Mouse (Mus musculus): ENCODE measurements at regions not wholly inside any gene's neighbourhood (a gene's known extent, or its start where the extent isn't known, plus 50 kb on each side); places are given as distances from the start of the nearest gene placed in this dataset.

DNA sequence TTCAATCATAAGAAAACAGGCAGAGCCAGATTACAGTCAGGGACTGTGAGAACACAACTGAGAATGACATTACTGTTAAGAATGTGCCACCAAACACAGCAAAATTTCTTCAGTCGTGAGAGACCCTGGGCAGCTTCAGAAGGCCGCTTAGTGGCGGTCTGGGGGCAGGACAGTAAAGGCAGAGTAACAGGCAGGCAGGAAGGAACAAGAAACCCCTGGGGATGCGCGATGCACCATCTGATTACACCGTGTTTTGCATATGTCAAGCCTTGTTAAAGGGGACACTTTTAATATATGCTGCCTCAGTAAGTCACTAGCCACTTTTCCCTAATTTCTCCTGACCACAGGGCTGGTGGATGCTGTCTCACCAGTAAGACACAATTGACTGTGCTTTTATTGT is 120.0 kb downstream of the Rassf10 start:
- no peak overlapping the region for H3K4me2 ChIP-seq (replicated peaks; ENCODE audit: low read depth, low read length)
- no peak overlapping the region for H3K27ac ChIP-seq (ENCODE audit: low read depth, low read length)
- no peak overlapping the region for H3K4me3 ChIP-seq (ENCODE audit: low read depth, low read length)
- no peaks in the 10 kb centered on the region for H3K4me1 ChIP-seq (replicated peaks; ENCODE audit: control insufficient read depth, insufficient read depth, low read length)
- DNase-seq (ENCODE audit: low spot score) = peak; percentile 28
- H3K27me3 ChIP-seq (ENCODE audit: control insufficient read depth, insufficient read depth, low read length) = no peaks in the 10 kb centered on the region
- no peaks in the 10 kb centered on the region for H3K36me3 ChIP-seq (ENCODE audit: control insufficient read depth, insufficient read depth, low read length)
- 55% methylated on average over 6 of the region's 6 CpGs for WGBS
- H3K9ac ChIP-seq (ENCODE audit: low read depth, low read length) = no peak overlapping the region
- no peaks in the 10 kb centered on the region for H3K9me3 ChIP-seq (ENCODE audit: control insufficient read depth, low read length)
- ATAC-seq (ENCODE audit: low FRiP score) = no peak

DNA sequence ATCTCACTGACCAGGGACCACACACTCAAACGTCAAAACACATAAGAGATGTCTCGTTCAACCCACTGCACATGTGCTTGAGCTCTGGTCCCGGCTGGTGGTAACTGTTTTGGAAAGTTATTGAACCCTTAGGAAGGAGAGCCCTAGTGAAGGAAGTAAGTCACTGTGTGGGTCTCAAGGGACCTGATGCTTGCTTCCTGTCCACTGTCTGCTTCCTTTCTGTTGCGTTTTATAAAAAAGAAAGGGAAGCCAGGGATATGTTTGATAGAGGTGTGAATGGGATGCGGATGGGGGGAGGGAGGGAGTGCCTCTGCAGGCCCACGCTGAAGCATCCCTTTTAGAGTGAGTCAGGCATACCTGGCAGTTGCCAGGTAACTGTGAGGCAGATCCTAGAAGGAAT is 121.6 kb downstream of the Rassf10 start:
- WGBS = 72% methylated on average over 6 of the region's 6 CpGs
- Histone ChIP-seq H3K4me2 (replicated peaks; ENCODE audit: low read depth, low read length) (no peak overlapping the region), H3K27ac (ENCODE audit: low read depth, low read length) (no peak overlapping the region), H3K9ac (ENCODE audit: low read depth, low read length) (no peak overlapping the region), H3K36me3 (ENCODE audit: control insufficient read depth, insufficient read depth, low read length) (no peaks in the 10 kb centered on the region), H3K27me3 (ENCODE audit: control insufficient read depth, insufficient read depth, low read length) (no peaks in the 10 kb centered on the region), H3K9me3 (ENCODE audit: control insufficient read depth, low read length) (no peaks in the 10 kb centered on the region), H3K4me1 (replicated peaks; ENCODE audit: control insufficient read depth, insufficient read depth, low read length) (no peaks in the 10 kb centered on the region), H3K4me3 (ENCODE audit: low read depth, low read length) (no peak overlapping the region)
- ATAC-seq (ENCODE audit: low FRiP score) (no peak), DNase-seq (ENCODE audit: low spot score) (no peak)

DNA sequence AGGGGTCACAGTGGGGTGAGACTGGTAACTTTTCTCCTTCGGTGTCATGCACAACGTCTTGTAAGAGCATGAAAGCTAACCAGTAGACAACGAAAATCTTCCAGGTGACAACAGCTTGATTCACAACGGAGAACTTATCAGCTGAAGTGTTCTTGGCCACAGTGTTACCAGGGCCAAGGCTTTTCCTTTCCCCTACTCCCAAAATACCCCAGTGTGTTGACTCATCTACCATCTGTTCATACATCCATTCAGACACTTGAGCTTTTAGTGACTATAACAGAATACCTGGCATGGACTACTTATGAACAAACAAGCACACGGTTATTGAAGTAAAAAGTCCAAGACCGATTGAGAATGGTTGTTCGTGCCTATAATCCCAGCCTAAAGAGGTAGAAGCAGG is 122.5 kb downstream of the Rassf10 start:
- no peaks in the 10 kb centered on the region for H3K9me3 ChIP-seq (ENCODE audit: control insufficient read depth, low read length)
- no peak overlapping the region for H3K9ac ChIP-seq (ENCODE audit: low read depth, low read length)
- DNase-seq (ENCODE audit: low spot score) (no peak), ATAC-seq (ENCODE audit: low FRiP score) (no peak)
- no peaks in the 10 kb centered on the region for H3K27me3 ChIP-seq (ENCODE audit: control insufficient read depth, insufficient read depth, low read length)
- no peak overlapping the region for H3K4me2 ChIP-seq (replicated peaks; ENCODE audit: low read depth, low read length)
- no peak overlapping the region for H3K4me3 ChIP-seq (ENCODE audit: low read depth, low read length)
- H3K4me1 ChIP-seq (replicated peaks; ENCODE audit: control insufficient read depth, insufficient read depth, low read length) = no peaks in the 10 kb centered on the region
- H3K36me3 ChIP-seq (ENCODE audit: control insufficient read depth, insufficient read depth, low read length) = no peaks in the 10 kb centered on the region
- WGBS = 93% methylated on average over 7 of the region's 7 CpGs
- no peak overlapping the region for H3K27ac ChIP-seq (ENCODE audit: low read depth, low read length)

DNA sequence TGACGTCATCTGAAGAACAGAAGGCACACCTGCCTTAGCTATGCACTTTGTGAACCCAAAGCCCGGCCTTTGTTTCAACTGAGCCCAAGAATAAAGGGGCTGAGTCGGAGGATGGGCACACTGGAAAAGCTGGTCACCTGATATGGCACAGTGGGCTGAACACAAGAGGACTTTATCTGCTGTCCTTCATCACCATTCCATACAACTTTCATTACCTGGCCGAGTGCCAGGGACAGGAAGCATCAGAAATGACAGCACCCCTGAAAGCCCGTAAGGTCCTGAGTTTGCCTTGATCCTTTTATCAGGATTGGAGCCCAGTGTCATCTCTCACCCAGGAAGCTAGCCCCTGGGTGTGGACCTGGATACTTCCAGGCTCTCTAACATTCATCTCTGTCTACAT is 126.1 kb upstream of the Arntl start:
- ATAC-seq (ENCODE audit: low FRiP score) (no peak), DNase-seq (ENCODE audit: low spot score) (no peak)
- Histone ChIP-seq H3K4me1 (replicated peaks; ENCODE audit: control insufficient read depth, insufficient read depth, low read length) (no peaks in the 10 kb centered on the region), H3K9ac (ENCODE audit: low read depth, low read length) (no peak overlapping the region), H3K4me2 (replicated peaks; ENCODE audit: low read depth, low read length) (no peak overlapping the region), H3K27ac (ENCODE audit: low read depth, low read length) (no peak overlapping the region), H3K4me3 (ENCODE audit: low read depth, low read length) (no peak overlapping the region), H3K36me3 (ENCODE audit: control insufficient read depth, insufficient read depth, low read length) (no peaks in the 10 kb centered on the region), H3K27me3 (ENCODE audit: control insufficient read depth, insufficient read depth, low read length) (no peaks in the 10 kb centered on the region), H3K9me3 (ENCODE audit: control insufficient read depth, low read length) (no peaks in the 10 kb centered on the region)
- WGBS = 81% methylated on average over 5 of the region's 5 CpGs

- WGBS = 86% methylated on average over 8 of the region's 8 CpGs
- no peak for ATAC-seq (ENCODE audit: low FRiP score)
Observed at GRCm38 (mm10) chr7:113084930-113085625, 122.2 kb upstream of the Arntl start.

DNA sequence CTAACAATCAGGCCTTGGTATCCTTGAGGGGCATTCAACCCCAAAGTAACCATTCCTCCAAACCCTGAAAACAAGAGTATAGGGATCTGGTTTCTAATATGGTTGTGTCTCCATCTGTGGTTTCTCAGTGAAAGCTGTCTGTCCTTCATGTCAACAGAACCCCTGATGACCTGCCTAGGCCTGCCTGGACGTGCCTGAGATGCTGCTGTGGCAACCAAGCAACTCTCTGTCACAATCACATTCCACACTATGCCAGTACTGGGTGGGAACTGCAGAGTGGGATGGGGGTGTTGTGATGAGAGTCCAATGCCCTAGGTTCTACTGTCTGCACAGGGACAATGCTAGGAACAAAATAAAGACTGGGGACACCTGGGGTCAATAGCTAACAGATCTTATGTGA is 121.1 kb upstream of the Arntl start:
- DNase-seq (ENCODE audit: low spot score) (no peak), ATAC-seq (ENCODE audit: low FRiP score) (no peak)
- H3K4me1 ChIP-seq (replicated peaks; ENCODE audit: control insufficient read depth, insufficient read depth, low read length) = no peaks in the 10 kb centered on the region; the same call in 1 of the 2 replicates
- H3K36me3 ChIP-seq (ENCODE audit: control insufficient read depth, insufficient read depth, low read length) = no peaks in the 10 kb centered on the region
- H3K27ac ChIP-seq (ENCODE audit: low read depth, low read length) = no peak overlapping the region
- H3K9ac ChIP-seq (ENCODE audit: low read depth, low read length) = no peak overlapping the region
- no peak overlapping the region for H3K4me2 ChIP-seq (replicated peaks; ENCODE audit: low read depth, low read length)
- WGBS = 68% methylated on average over 1 of the region's 1 CpGs
- H3K9me3 ChIP-seq (ENCODE audit: control insufficient read depth, low read length) = no peaks in the 10 kb centered on the region
- no peak overlapping the region for H3K4me3 ChIP-seq (ENCODE audit: low read depth, low read length)
- H3K27me3 ChIP-seq (ENCODE audit: control insufficient read depth, insufficient read depth, low read length) = no peaks in the 10 kb centered on the region

More at GRCm38 (mm10) chr7:113084930-113085625, 122.2 kb upstream of the Arntl start:
- Histone ChIP-seq H3K4me2 (replicated peaks; ENCODE audit: low read depth, low read length) (no peak overlapping the region), H3K9ac (ENCODE audit: low read depth, low read length) (no peak overlapping the region), H3K27me3 (ENCODE audit: control insufficient read depth, insufficient read depth, low read length) (no peaks in the 10 kb centered on the region), H3K27ac (ENCODE audit: low read depth, low read length) (no peak overlapping the region), H3K4me1 (replicated peaks; ENCODE audit: control insufficient read depth, insufficient read depth, low read length) (no peaks in the 10 kb centered on the region; the same call in 1 of the 2 replicates), H3K36me3 (ENCODE audit: control insufficient read depth, insufficient read depth, low read length) (no peaks in the 10 kb centered on the region), H3K4me3 (ENCODE audit: low read depth, low read length) (no peak overlapping the region), H3K9me3 (ENCODE audit: control insufficient read depth, low read length) (no peaks in the 10 kb centered on the region)
- no peak for DNase-seq (ENCODE audit: low spot score)

DNA sequence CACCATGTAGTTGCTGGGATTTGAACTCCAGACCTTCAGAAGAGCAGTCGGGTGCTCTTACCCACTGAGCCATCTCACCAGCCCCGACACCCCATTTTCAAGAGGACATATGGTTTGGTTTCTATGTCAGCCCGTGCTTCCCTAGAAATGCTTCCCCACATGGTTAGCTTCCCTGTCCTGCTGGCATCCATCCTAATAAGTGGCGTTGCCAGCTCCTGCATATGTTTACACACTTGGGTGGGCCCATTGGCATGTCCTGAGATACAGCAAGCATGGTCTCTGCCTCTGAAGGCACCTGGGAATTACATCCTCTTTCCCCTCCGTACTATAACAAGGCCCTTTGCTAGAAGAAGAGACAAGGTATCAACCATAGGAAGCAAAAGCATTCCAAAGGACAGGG is 119.6 kb upstream of the Arntl start:
- no peak for DNase-seq (ENCODE audit: low spot score)

DNA sequence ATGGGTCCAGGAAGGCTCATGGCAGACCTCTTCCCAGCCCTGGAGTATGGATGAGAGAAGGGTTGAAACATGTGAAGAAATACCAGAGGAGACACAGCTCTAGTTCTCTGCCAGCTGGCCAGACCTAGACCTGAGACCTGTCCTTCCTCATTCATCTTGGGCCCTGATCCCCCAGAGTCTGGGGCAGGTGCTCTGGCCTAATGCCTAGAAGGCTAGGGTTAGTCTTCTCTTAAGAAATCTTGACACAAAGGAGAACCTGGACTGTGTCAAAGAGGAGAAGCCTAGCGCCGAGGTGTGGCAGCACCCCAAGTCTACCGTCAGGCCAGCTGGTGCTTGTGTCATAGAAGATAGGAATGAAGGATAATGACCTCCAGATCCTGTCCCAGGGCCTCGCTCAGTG is 118.2 kb upstream of the Arntl start:
- Histone ChIP-seq H3K9ac (ENCODE audit: low read depth, low read length) (no peak overlapping the region), H3K4me2 (replicated peaks; ENCODE audit: low read depth, low read length) (no peak overlapping the region), H3K27ac (ENCODE audit: low read depth, low read length) (no peak overlapping the region), H3K9me3 (ENCODE audit: control insufficient read depth, low read length) (no peaks in the 10 kb centered on the region), H3K36me3 (ENCODE audit: control insufficient read depth, insufficient read depth, low read length) (no peaks in the 10 kb centered on the region), H3K27me3 (ENCODE audit: control insufficient read depth, insufficient read depth, low read length) (no peaks in the 10 kb centered on the region), H3K4me3 (ENCODE audit: low read depth, low read length) (no peak overlapping the region), H3K4me1 (replicated peaks; ENCODE audit: control insufficient read depth, insufficient read depth, low read length) (no peaks in the 10 kb centered on the region; the same call in 1 of the 2 replicates)
- no peak for DNase-seq (ENCODE audit: low spot score)
- 82% methylated on average over 4 of the region's 4 CpGs for WGBS
- no peak for ATAC-seq (ENCODE audit: low FRiP score)

More for the DNA sequence above, 119.6 kb upstream of the Arntl start:
- Histone ChIP-seq H3K27ac (ENCODE audit: low read depth, low read length) (no peak overlapping the region), H3K9me3 (ENCODE audit: control insufficient read depth, low read length) (no peaks in the 10 kb centered on the region), H3K4me2 (replicated peaks; ENCODE audit: low read depth, low read length) (no peak overlapping the region), H3K4me1 (replicated peaks; ENCODE audit: control insufficient read depth, insufficient read depth, low read length) (no peaks in the 10 kb centered on the region; the same call in 1 of the 2 replicates), H3K9ac (ENCODE audit: low read depth, low read length) (no peak overlapping the region), H3K27me3 (ENCODE audit: control insufficient read depth, insufficient read depth, low read length) (no peaks in the 10 kb centered on the region), H3K4me3 (ENCODE audit: low read depth, low read length) (no peak overlapping the region), H3K36me3 (ENCODE audit: control insufficient read depth, insufficient read depth, low read length) (no peaks in the 10 kb centered on the region)
- no peak for ATAC-seq (ENCODE audit: low FRiP score)
- WGBS = 91% methylated on average over 5 of the region's 5 CpGs

- ATAC-seq (ENCODE audit: low FRiP score) = no peak
- Histone ChIP-seq H3K27me3 (ENCODE audit: control insufficient read depth, insufficient read depth, low read length) (no peaks in the 10 kb centered on the region), H3K27ac (ENCODE audit: low read depth, low read length) (no peak overlapping the region), H3K4me3 (ENCODE audit: low read depth, low read length) (no peak overlapping the region), H3K9ac (ENCODE audit: low read depth, low read length) (no peak overlapping the region), H3K4me1 (replicated peaks; ENCODE audit: control insufficient read depth, insufficient read depth, low read length) (no peaks in the 10 kb centered on the region; the same call in 1 of the 2 replicates), H3K4me2 (replicated peaks; ENCODE audit: low read depth, low read length) (no peak overlapping the region), H3K36me3 (ENCODE audit: control insufficient read depth, insufficient read depth, low read length) (no peaks in the 10 kb centered on the region), H3K9me3 (ENCODE audit: control insufficient read depth, low read length) (no peaks in the 10 kb centered on the region)
- no peak for DNase-seq (ENCODE audit: low spot score)
- WGBS = 78% methylated on average over 5 of the region's 5 CpGs
Observed at GRCm38 (mm10) chr7:113093931-113094330, 113.3 kb upstream of the Arntl start.
